39 mouse cellular contexts compared by ENCODE assay signal in genomic region chr16:48827625-48828024, GRCm38 (mm10). TPM values are rescaled to one million over a fixed set of nuclear protein-coding genes. Genes with fewer than 3 reads are reported as not detected.
"Had no signal": no experiment of that assay in that cellular context is flagged by ENCODE, and none has a peak within 500 bp of the region (broad histone marks: within the 10 kb centered on the region; RNA-seq: fewer than 3 reads in every experiment).

No protein-coding gene starts in this region.

- H3K4me2 ChIP-seq: heart, embryonic 12.5 days; hindbrain, embryonic 13.5 days; hindbrain, embryonic 15.5 days; intestine, embryonic 15.5 days; limb, embryonic 12.5 days; liver, embryonic 11.5 days; liver, embryonic 13.5 days had no signal

- H3K27me3 ChIP-seq: heart, embryonic 12.5 days; hindbrain, embryonic 13.5 days; hindbrain, embryonic 15.5 days; intestine, embryonic 15.5 days; limb, embryonic 12.5 days; liver, embryonic 13.5 days had no signal

- H3K27ac ChIP-seq: gastrocnemius, adult 2 months; heart, adult 2 months; heart, embryonic 10.5 days; hindbrain, embryonic 13.5 days; hindbrain, embryonic 15.5 days; intestine, embryonic 15.5 days; layer of hippocampus, adult 2 months; left cerebral cortex, adult 2 months; limb, embryonic 10.5 days; limb, embryonic 12.5 days; liver, embryonic 13.5 days had no signal

- ATAC-seq: inflammation-experienced regulatory T-cells, adult 6 months; intestine, embryonic 15.5 days; intestine, postnatal 0 days had no signal

- H3K36me3 ChIP-seq: heart, embryonic 10.5 days; heart, embryonic 12.5 days; hindbrain, embryonic 13.5 days; hindbrain, embryonic 15.5 days; intestine, embryonic 15.5 days; limb, embryonic 10.5 days; limb, embryonic 12.5 days; liver, embryonic 13.5 days had no signal

- H3K9me3 ChIP-seq: heart, embryonic 10.5 days; heart, embryonic 12.5 days; hindbrain, embryonic 13.5 days; hindbrain, embryonic 15.5 days; intestine, embryonic 15.5 days; limb, embryonic 10.5 days; limb, embryonic 12.5 days; liver, embryonic 13.5 days had no signal

- H3K4me3 ChIP-seq: gastrocnemius, adult 2 months; heart, adult 2 months; heart, embryonic 10.5 days; heart, embryonic 12.5 days; hindbrain, embryonic 13.5 days; hindbrain, embryonic 15.5 days; intestine, embryonic 15.5 days; layer of hippocampus, adult 2 months; left cerebral cortex, adult 2 months; limb, embryonic 10.5 days; limb, embryonic 12.5 days; liver, embryonic 13.5 days had no signal

- H3K4me1 ChIP-seq: heart, embryonic 10.5 days; heart, embryonic 12.5 days; hindbrain, embryonic 13.5 days; hindbrain, embryonic 15.5 days; intestine, embryonic 15.5 days; limb, embryonic 10.5 days; limb, embryonic 12.5 days; liver, embryonic 13.5 days had no signal

- DNase-seq: gastrocnemius, adult 2 months; gastrocnemius, postnatal 10 days; gastrocnemius, postnatal 25 days; heart, adult 11 months; heart, adult 2 months; heart, postnatal 10 days; kidney, adult 18-20 months; kidney, adult 8-10 months; kidney, postnatal 10 days; kidney, postnatal 25 days; kidney, postnatal 4 days; liver; liver, embryonic 13.5 days had no signal

- H3K9ac ChIP-seq: heart, embryonic 12.5 days; hindbrain, embryonic 13.5 days; hindbrain, embryonic 15.5 days; intestine, embryonic 15.5 days; limb, embryonic 12.5 days; liver, embryonic 13.5 days had no signal

RNA-seq across cellular contexts. Expression of gene Retnlb, which starts 11.0 kb away (rescaled TPM):
- total RNA-seq: gastrocnemius, adult 2 months; gastrocnemius, postnatal 10 days; gastrocnemius, postnatal 25 days; gastrocnemius, postnatal 4 days; heart, adult 2 months; heart, postnatal 10 days; heart, postnatal 25 days; hematopoietic stem cell, adult 5-6 weeks; layer of hippocampus, adult 2 months; layer of hippocampus, postnatal 10 days; layer of hippocampus, postnatal 25 days; left cerebral cortex, adult 2 months; left cerebral cortex, postnatal 14 days; left cerebral cortex, postnatal 36 days had no signal
- polyA plus RNA-seq: frontal cortex, adult 2 months; heart, adult 2 months; heart, embryonic 10.5 days; heart, embryonic 12.5 days; heart, embryonic 14.5 days; heart, embryonic 16.5 days; hindbrain, embryonic 11.5 days; hindbrain, embryonic 13.5 days; hindbrain, embryonic 15.5 days; inflammation-experienced regulatory T-cells, adult 6 months; intestine, embryonic 15.5 days; kidney, embryonic 14.5 days; kidney, embryonic 16.5 days; limb, embryonic 10.5 days; limb, embryonic 12.5 days; limb, embryonic 14.5 days; liver, embryonic 11.5 days; liver, embryonic 13.5 days had no signal

RNA-seq across cellular contexts. Expression of gene Retnla, which starts 14.7 kb away (rescaled TPM):
- total RNA-seq: gastrocnemius, postnatal 4 days; hematopoietic stem cell, adult 5-6 weeks; layer of hippocampus, adult 2 months; layer of hippocampus, postnatal 10 days; layer of hippocampus, postnatal 25 days; left cerebral cortex, adult 2 months; left cerebral cortex, postnatal 36 days had no signal
- polyA plus RNA-seq: frontal cortex, adult 2 months; heart, embryonic 10.5 days; heart, embryonic 12.5 days; heart, embryonic 14.5 days; hindbrain, embryonic 11.5 days; hindbrain, embryonic 13.5 days; hindbrain, embryonic 15.5 days; inflammation-experienced regulatory T-cells, adult 6 months; intestine, embryonic 15.5 days; intestine, postnatal 0 days; kidney, embryonic 14.5 days; limb, embryonic 10.5 days; limb, embryonic 12.5 days; limb, embryonic 14.5 days; liver, embryonic 11.5 days; liver, embryonic 13.5 days had no signal

RNA-seq across cellular contexts. Expression of gene Retnlg, which starts 44.8 kb away (rescaled TPM):
- total RNA-seq: gastrocnemius, postnatal 25 days; layer of hippocampus, adult 2 months; layer of hippocampus, postnatal 10 days; layer of hippocampus, postnatal 25 days; left cerebral cortex, postnatal 14 days; left cerebral cortex, postnatal 36 days had no signal
- polyA plus RNA-seq: heart, embryonic 10.5 days; heart, embryonic 12.5 days; heart, embryonic 14.5 days; hindbrain, embryonic 11.5 days; inflammation-experienced regulatory T-cells, adult 6 months; kidney, embryonic 14.5 days; limb, embryonic 10.5 days; limb, embryonic 12.5 days; liver, embryonic 11.5 days had no signal

RNA-seq across cellular contexts. Expression of gene Trat1, which starts 55.8 kb away (rescaled TPM):
- total RNA-seq: gastrocnemius, adult 2 months; gastrocnemius, postnatal 10 days; gastrocnemius, postnatal 25 days; gastrocnemius, postnatal 4 days; heart, postnatal 25 days had no signal
- polyA plus RNA-seq: heart, embryonic 10.5 days; heart, embryonic 12.5 days; heart, embryonic 14.5 days; hindbrain, embryonic 11.5 days; kidney, embryonic 14.5 days; kidney, embryonic 16.5 days; limb, embryonic 10.5 days; limb, embryonic 12.5 days; liver, embryonic 11.5 days; liver, embryonic 13.5 days had no signal
